Mouse (Mus musculus) embryonic facial prominence, embryonic 15.5 days (tissue): ENCODE results near the gene Mcu. TPM values are rescaled to one million over a fixed set of nuclear protein-coding genes. Genes with fewer than 3 reads are reported as not detected.

Experiments used
- ATAC-seq: fragments of 200-750 bp; cut with Nextera tagmentation; 2 replicates; pipeline ENCODE4 v1.8.0; 2017; ENCODE audit warnings: low read depth, moderate TSS enrichment; ENCODE audit not compliant: insufficient number of reproducible peaks, low FRiP score, low TSS enrichment
- H3K27ac ChIP-seq: fragments of 300-500 bp; sonication (generic); replicated peaks from 2 replicates; pipeline ENCODE4 v1.5.1; 2015; ENCODE audit warnings: mild to moderate bottlenecking, inconsistent platforms
- H3K27me3 ChIP-seq: fragments of 300-500 bp; sonication (generic); 2 replicates; pipeline ENCODE4 v1.6.1; 2015; ENCODE audit warnings: inconsistent platforms
- H3K36me3 ChIP-seq: fragments of 300-500 bp; sonication (generic); 2 replicates; pipeline ENCODE4 v1.6.1; 2015; ENCODE audit warnings: mild to moderate bottlenecking, inconsistent platforms
- H3K4me1 ChIP-seq: fragments of 300-500 bp; sonication (generic); 2 replicates; pipeline ENCODE4 v1.6.1; 2015; ENCODE audit warnings: inconsistent platforms
- H3K4me2 ChIP-seq: fragments of 300-500 bp; sonication (generic); replicated peaks from 2 replicates; pipeline ENCODE4 v1.6.1; 2015; ENCODE audit warnings: mild to moderate bottlenecking, inconsistent platforms
- H3K4me3 ChIP-seq: fragments of 300-500 bp; sonication (generic); replicated peaks from 2 replicates; pipeline ENCODE4 v1.5.1; 2015; ENCODE audit warnings: mild to moderate bottlenecking, inconsistent platforms
- H3K9ac ChIP-seq: fragments of 300-500 bp; sonication (generic); 2 replicates; pipeline ENCODE4 v1.6.1; 2015; ENCODE audit warnings: inconsistent platforms
- H3K9me3 ChIP-seq: fragments of 300-500 bp; sonication (generic); replicated peaks from 2 replicates; pipeline ENCODE4 v1.6.1; 2016; ENCODE audit warnings: inconsistent platforms
- WGBS: fragments of 180-500 bp; shearing (Covaris S2); methylation state at CpG from one replicate; pipeline ENCODE4 v1.1.7; 2015; 5-methylcytosine and 5-hydroxymethylcytosine counted together
- polyA plus RNA-seq: library from polyadenylated mRNA; unstranded; fragments of >200 nt; fragmentation: Nextera tagmentation; extraction: Ambion mirVana; gene quantifications from 2 replicates; pipeline ENCODE4 v1.2.1, GENCODE M21; 2015

Gene Mcu
- polyA plus RNA-seq, 1 experiment from 2014 or later, result 40.7 TPM

DNA sequence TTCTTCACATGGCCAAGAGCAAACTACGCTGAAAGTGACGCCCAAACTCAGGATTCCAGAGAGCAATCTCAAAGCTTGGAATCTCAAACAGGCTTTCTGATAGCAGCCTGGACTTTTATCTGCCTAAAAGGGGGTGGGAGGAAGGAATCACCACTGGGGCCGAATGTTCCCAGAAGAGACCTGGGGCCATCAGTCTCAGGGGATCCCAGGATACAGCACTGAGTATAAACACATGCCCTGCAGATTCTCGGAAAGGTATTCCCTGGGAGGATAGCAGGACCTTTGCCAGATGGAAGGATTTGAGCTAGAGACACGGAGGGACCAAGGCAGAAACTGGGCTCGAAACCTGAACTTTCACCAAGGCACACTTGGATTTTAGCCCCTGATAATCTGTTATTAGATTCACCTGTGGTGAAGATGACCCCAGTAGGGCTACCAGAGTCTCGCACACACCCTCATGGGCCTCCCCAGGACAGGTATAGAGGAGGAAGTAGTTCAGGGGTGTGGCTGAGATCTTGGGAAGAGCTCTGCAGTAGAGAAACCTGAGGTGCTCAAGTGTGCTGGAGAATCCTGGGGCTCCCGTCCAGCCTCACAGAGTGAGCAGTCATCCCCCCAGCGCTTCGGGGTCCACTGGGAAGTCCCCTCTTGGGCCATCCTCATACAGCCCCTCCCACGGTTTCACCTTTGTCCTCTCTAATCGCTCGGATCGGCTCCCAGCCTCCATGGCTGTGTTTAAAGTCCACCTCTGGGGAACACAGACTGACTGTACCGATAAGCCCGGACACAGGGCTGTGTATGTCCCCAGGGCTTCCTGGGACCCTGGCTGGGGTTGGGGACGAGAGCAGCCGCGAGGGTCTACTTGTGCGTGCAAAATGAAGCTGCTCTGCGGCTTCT is 213.3 kb downstream of the Mcu start, which contains the start of gene Pla2g12b:
Pla2g12b (plus strand) TSS at position 762 of the 894 bp plus-strand sequence.
- ATAC-seq, result no peak
- Histone ChIP-seq H3K27ac (no peak within 1 kb of the TSS), H3K9ac (no peak within 1 kb of the TSS), H3K4me3 (no peak within 1 kb of the TSS), H3K4me1 (no peaks in the 10 kb centered on the region), H3K27me3 (no peaks in the 10 kb centered on the region), H3K36me3 (no peaks in the 10 kb centered on the region), H3K4me2 (no peak within 1 kb of the TSS), H3K9me3 (no peaks in the 10 kb centered on the region)
- 60% methylated on average over 21 of the region's 21 CpGs for WGBS

Other genes starting within 250 kb of the Mcu start
- gene Gm10273, start 221.1 kb downstream of the Mcu start, polyA plus RNA-seq, result 9.1 TPM in 1 of 2 replicates, not detected in the other
- gene Pla2g12b, start 213.0 kb downstream of the Mcu start, polyA plus RNA-seq, result 0.20 TPM in 1 of 2 replicates, not detected in the other
- 0.40 and 0.62 TPM in 2 replicates for gene Oit3, start 174.9 kb downstream of the Mcu start, polyA plus RNA-seq
- gene Gm10322, start 629 bp downstream of the Mcu start, polyA plus RNA-seq, result 0.85 TPM in 1 of 2 replicates, not detected in the other
- 86.1 and 88.2 TPM in 2 replicates for gene Micu1, start 85.8 kb upstream of the Mcu start, polyA plus RNA-seq